Mouse (Mus musculus): ENCODE results near the gene Tcaim.

The Tcaim gene

GRCm38 (mm10) chr9:122855617-122856016 is 50.3 kb downstream of the Tcaim start:
- no peak for DNase-seq

- DNase-seq: no peak
Measured at GRCm38 (mm10) chr9:122856716-122857115, 51.4 kb downstream of the Tcaim start.

GRCm38 (mm10) chr9:122860752-122861151 is 55.4 kb downstream of the Tcaim start:
- no peak for DNase-seq

- DNase-seq: no peak
Measured at GRCm38 (mm10) chr9:122863731-122864130, 58.4 kb downstream of the Tcaim start.

GRCm38 (mm10) chr9:122864848-122865247 is 59.5 kb downstream of the Tcaim start:
- DNase-seq: no peak

- peak; percentile 84 for DNase-seq
Measured at GRCm38 (mm10) chr9:122865697-122866166, 60.4 kb downstream of the Tcaim start, which contains the start of gene Zfp445. Gene Zfp445, minus strand, starts transcription at chr9:122866006.

- no peak for DNase-seq
Measured at GRCm38 (mm10) chr9:122866192-122866591, 60.9 kb downstream of the Tcaim start.

- no peak for DNase-seq
Measured at GRCm38 (mm10) chr9:122872595-122872994, 67.3 kb downstream of the Tcaim start.

GRCm38 (mm10) chr9:122874653-122875052 is 69.3 kb downstream of the Tcaim start:
- DNase-seq: no peak

- no peak for DNase-seq
Measured at GRCm38 (mm10) chr9:122875145-122875544, 69.8 kb downstream of the Tcaim start.

GRCm38 (mm10) chr9:122885385-122885784 is 80.0 kb downstream of the Tcaim start, which contains the start of gene Zkscan7:
Gene Zkscan7, plus strand, starts transcription at chr9:122885685.
- no peak for DNase-seq
